Mouse (Mus musculus) megakaryocyte, embryonic 14.5 days (primary cell): ENCODE measurements around the gene Cfap44.

Source experiments
- FLI1 ChIP-seq: IDR thresholded peaks from 2 replicates; pipeline ENCODE4 v1.6.1; 2012; ENCODE audit warnings: low read length, inconsistent platforms, mixed read lengths
- GATA1 ChIP-seq: IDR thresholded peaks from 3 replicates; pipeline ENCODE4 v1.6.1; 2012; ENCODE audit warnings: mixed read lengths, low read length, inconsistent platforms, borderline replicate concordance

GRCm38 (mm10) chr16:44435481-44435880, 40.9 kb downstream of the Cfap44 start:
- TF ChIP-seq FLI1, result no peak
- TF ChIP-seq GATA1, result no peak
